Mouse (Mus musculus) liver, adult 2 months (tissue): ENCODE results near the gene Treml1.

Experiments used
- CTCF ChIP-seq: fragments of 200-500 bp; IDR thresholded peaks from 2 replicates; pipeline ENCODE4 v1.5.1; 2011; ENCODE audit warnings: low read depth, low read length, control low read depth
- POLR2A ChIP-seq: fragments of 200-500 bp; IDR thresholded peaks from 2 replicates; pipeline ENCODE4 v1.6.1; 2011; ENCODE audit warnings: low read length, control low read depth; ENCODE audit not compliant: insufficient read depth; ENCODE audit errors: extremely low read depth

GRCm38 (mm10) chr17:48346231-48346630, 13.5 kb upstream of the Treml1 start, which contains the start of gene Trem2:
- TF ChIP-seq CTCF (no peak), POLR2A (no peak)
